Mouse (Mus musculus) kidney, adult 2 months (tissue): ENCODE measurements around the gene Dcpp2.

Source experiments
- CTCF ChIP-seq: fragments of 200-500 bp; conservative IDR thresholded peaks from 2 replicates; pipeline ENCODE4 v1.5.1; 2011; ENCODE audit warnings: low read depth, mild to moderate bottlenecking, control low read depth, low read length, moderate library complexity, mixed read lengths; ENCODE audit not compliant: insufficient read depth, insufficient read length
- POLR2A ChIP-seq: fragments of 200-500 bp; IDR thresholded peaks from one replicate; pipeline ENCODE4 v1.6.1; 2011; ENCODE audit warnings: low read depth, low read length, control low read depth

GRCm38 (mm10) chr17:23841145-23841544, 39.5 kb upstream of the Dcpp2 start:
- no peak for TF ChIP-seq POLR2A
- TF ChIP-seq CTCF: peak; percentile 45
